In genomic region chrX:71364062-71364461, GRCm38 (mm10) we compare ENCODE assay signal across 8 mouse cellular contexts. TPM values are rescaled to one million over a fixed set of nuclear protein-coding genes. Genes with fewer than 3 reads are reported as not detected.
DNase-seq lines count a peak whose midpoint lies in the region; ATAC-seq lines count a peak whose summit lies in the region.

No protein-coding gene starts in this region.

- peaks cover 36% of the 10 kb centered on the region for H3K4me1 ChIP-seq in megakaryocyte, embryonic 14.5 days
- H3K4me1 ChIP-seq in limb, embryonic 13.5 days: no peaks in the 10 kb centered on the region
- H3K4me1 ChIP-seq in stomach, embryonic 15.5 days: no peaks in the 10 kb centered on the region

- WGBS in limb, embryonic 13.5 days: 76% methylated on average over 5 of the region's 5 CpGs
- WGBS in stomach, embryonic 15.5 days: 67% methylated on average over 5 of the region's 5 CpGs

- H3K27me3 ChIP-seq in megakaryocyte, embryonic 14.5 days (replicated peaks): peaks cover 6% of the 10 kb centered on the region
- no peaks in the 10 kb centered on the region for H3K27me3 ChIP-seq in limb, embryonic 13.5 days
- no peaks in the 10 kb centered on the region for H3K27me3 ChIP-seq in stomach, embryonic 15.5 days (replicated peaks)

- H3K4me3 ChIP-seq in megakaryocyte, embryonic 14.5 days (replicated peaks): peak overlapping the region; percentile 93
- peak overlapping the region; percentile 61 for H3K4me3 ChIP-seq in limb, embryonic 13.5 days
- peak overlapping the region; percentile 62 for H3K4me3 ChIP-seq in stomach, embryonic 15.5 days (replicated peaks)

- peak; percentile 23 for DNase-seq in cerebellum, adult 9-10 months
- DNase-seq in cerebellum, adult 8-10 months: no peak
- DNase-seq in T-cell, adult 2 months (ENCODE audit: low spot score): no peak
- DNase-seq in kidney, postnatal 14 days: no peak

- H3K27ac ChIP-seq in limb, embryonic 13.5 days: no peak overlapping the region
- no peak overlapping the region for H3K27ac ChIP-seq in stomach, embryonic 15.5 days

- ATAC-seq in megakaryocyte, adult 5-6 weeks (ENCODE audit: poor library complexity, severe bottlenecking): no peak
- ATAC-seq in limb, embryonic 13.5 days (ENCODE audit: low FRiP score, low read depth): no peak
- no peak for ATAC-seq in stomach, embryonic 15.5 days (ENCODE audit: insufficient read depth, low FRiP score, low read depth)

- peak overlapping the region; percentile 68 for H3K4me2 ChIP-seq in limb, embryonic 13.5 days (replicated peaks)
- peak overlapping the region; percentile 64 for H3K4me2 ChIP-seq in stomach, embryonic 15.5 days

- H3K36me3 ChIP-seq in megakaryocyte, embryonic 14.5 days (replicated peaks; ENCODE audit: low read length): peaks cover 2% of the 10 kb centered on the region
- H3K36me3 ChIP-seq in limb, embryonic 13.5 days: no peaks in the 10 kb centered on the region
- no peaks in the 10 kb centered on the region for H3K36me3 ChIP-seq in stomach, embryonic 15.5 days

- peak overlapping the region; percentile 78; the same call in 1 of the 2 replicates for H3K9ac ChIP-seq in limb, embryonic 13.5 days
- H3K9ac ChIP-seq in stomach, embryonic 15.5 days: no peak overlapping the region

- no peaks in the 10 kb centered on the region for H3K9me3 ChIP-seq in megakaryocyte, embryonic 14.5 days
- no peaks in the 10 kb centered on the region for H3K9me3 ChIP-seq in limb, embryonic 13.5 days
- no peaks in the 10 kb centered on the region for H3K9me3 ChIP-seq in stomach, embryonic 15.5 days

RNA-seq across cellular contexts. Expression of gene Mtmr1, which starts 0.5 kb away (rescaled TPM):
- 2.4 and 2.6 TPM in 2 replicates for polyA plus RNA-seq in megakaryocyte, embryonic 14.5 days (2012; ENCODE audit: insufficient read depth, low replicate concordance)
- total RNA-seq in megakaryocyte, adult 5-6 weeks (2015): 24.5 and 25.8 TPM in 2 replicates
- 28.9 and 36.1 TPM in 2 replicates for total RNA-seq in megakaryocyte, adult 5-6 weeks (2017)
- 7.9 and 8.9 TPM in 2 replicates for polyA plus RNA-seq in limb, embryonic 13.5 days (2015; fragmentation: Nextera tagmentation; extraction: Ambion mirVana)
- 10.2 and 10.8 TPM in 2 replicates for polyA plus RNA-seq in stomach, embryonic 15.5 days (2015; fragmentation: Nextera tagmentation; extraction: Ambion mirVana)
